Mouse (Mus musculus) layer of hippocampus, adult 2 months (tissue): ENCODE data around the gene Mfsd4b5. TPM values are rescaled to one million over a fixed set of nuclear protein-coding genes. Genes with fewer than 3 reads are reported as not detected.
"Not testable (repeated sequence)": the region's sequence is repeated elsewhere in the genome, so short reads cannot be mapped to it uniquely, and the experiment has no call there.

Source experiments
- DNase-seq, 2 experiments: peaks; one replicate each; pipeline ENCODE4 v3.0.0; 2022; ENCODE audit warnings: low spot score in 2 of 2
- H3K27ac ChIP-seq: fragments of 200-600 bp; 2 replicates; pipeline ENCODE4 v1.8.1; 2022
- H3K4me3 ChIP-seq: fragments of 200-600 bp; 2 replicates; pipeline ENCODE4 v1.8.1; 2022; ENCODE audit warnings: mild to moderate bottlenecking
- CTCF ChIP-seq: fragments of 200-600 bp; conservative IDR thresholded peaks from 2 replicates; pipeline ENCODE4 v1.8.1; 2022; ENCODE audit warnings: antibody characterized with exemption, mild to moderate bottlenecking, moderate library complexity
- long read RNA-seq, 2 experiments: library from polyadenylated mRNA; stranded (forward); transcript quantifications; one replicate each; pipeline ENCODE4 v2.0.0; 2021; ENCODE audit warnings: borderline mapping rate in 2 of 2
- total RNA-seq, 2 experiments: library from RNA; stranded (reverse); gene quantifications; 2 replicates each; pipeline ENCODE4 v1.2.3; 2021

Mfsd4b5 gene
- under 1 TPM; 0.29 to 0.67 TPM for total RNA-seq
- long read RNA-seq, experiment 1 = 0 reads
- long read RNA-seq, experiment 2 = 0 reads

- TF ChIP-seq CTCF = no peak
- DNase-seq = no peak
- Histone ChIP-seq H3K4me3 (no peak within 1 kb of the TSS), H3K27ac (no peak within 1 kb of the TSS)
These were observed at the start of gene Mfsd4b5 for GRCm38 (mm10) chr10:39986466-39986865. Mfsd4b5 (minus strand) TSS chr10:39986646.

GRCm38 (mm10) chr10:40034956-40035355 lies 48.5 kb upstream of the Mfsd4b5 start:
- no peak for DNase-seq
- no peak overlapping the region for H3K4me3 ChIP-seq
- no peak for TF ChIP-seq CTCF
- no peak overlapping the region for H3K27ac ChIP-seq

GRCm38 (mm10) chr10:40032897-40033296 lies 46.5 kb upstream of the Mfsd4b5 start:
- TF ChIP-seq CTCF = no peak
- H3K4me3 ChIP-seq = no peak overlapping the region
- H3K27ac ChIP-seq = no peak overlapping the region
- no peak for DNase-seq

- Histone ChIP-seq H3K4me3 (no peak overlapping the region), H3K27ac (no peak overlapping the region)
- no peak for DNase-seq
- TF ChIP-seq CTCF = no peak
These were observed 44.3 kb upstream of the Mfsd4b5 start for GRCm38 (mm10) chr10:40030716-40031115.

- TF ChIP-seq CTCF = no peak
- H3K27ac ChIP-seq = no peak overlapping the region
- no peak overlapping the region for H3K4me3 ChIP-seq
- DNase-seq = no peak
These were observed 43.2 kb upstream of the Mfsd4b5 start for GRCm38 (mm10) chr10:40029610-40030009.

- no peak for TF ChIP-seq CTCF
- DNase-seq = no peak
- Histone ChIP-seq H3K4me3 (no peak overlapping the region), H3K27ac (no peak overlapping the region)
These were observed 41.6 kb upstream of the Mfsd4b5 start for GRCm38 (mm10) chr10:40028091-40028490.

GRCm38 (mm10) chr10:40026546-40026945 lies 40.1 kb upstream of the Mfsd4b5 start:
- Histone ChIP-seq H3K27ac (no peak overlapping the region), H3K4me3 (no peak overlapping the region)
- no peak for TF ChIP-seq CTCF
- no peak for DNase-seq

- H3K4me3 ChIP-seq = peak overlapping the region; percentile 76
- TF ChIP-seq CTCF = no peak
- no peak for DNase-seq
- H3K27ac ChIP-seq = peak overlapping the region; percentile 96
These were observed 39.1 kb upstream of the Mfsd4b5 start for GRCm38 (mm10) chr10:40025560-40025959.

- peak within 1 kb of the TSS; percentile 96 for H3K27ac ChIP-seq
- H3K4me3 ChIP-seq = peak within 1 kb of the TSS; percentile 76
- TF ChIP-seq CTCF = peak; percentile 56
- peak; percentile 89 to 92 for DNase-seq
These were observed 38.3 kb upstream of the Mfsd4b5 start, which contains the start of gene Mfsd4b1 for GRCm38 (mm10) chr10:40024554-40025428. Mfsd4b1 (minus strand) TSS chr10:40025268.

- Histone ChIP-seq H3K4me3 (no peak overlapping the region), H3K27ac (no peak overlapping the region)
- TF ChIP-seq CTCF = no peak
- no peak for DNase-seq
These were observed 34.0 kb upstream of the Mfsd4b5 start for GRCm38 (mm10) chr10:40020401-40020800.

GRCm38 (mm10) chr10:40019492-40019891 lies 33.0 kb upstream of the Mfsd4b5 start:
- H3K27ac ChIP-seq = no peak overlapping the region
- H3K4me3 ChIP-seq = no peak overlapping the region
- no peak for TF ChIP-seq CTCF
- no peak for DNase-seq

- Histone ChIP-seq H3K4me3 (no peak overlapping the region), H3K27ac (no peak overlapping the region)
- no peak for DNase-seq
- no peak for TF ChIP-seq CTCF
These were observed 31.9 kb upstream of the Mfsd4b5 start for GRCm38 (mm10) chr10:40018261-40018860.

GRCm38 (mm10) chr10:40009591-40009990 lies 23.1 kb upstream of the Mfsd4b5 start:
- H3K27ac ChIP-seq = no peak overlapping the region
- no peak for TF ChIP-seq CTCF
- DNase-seq = no peak
- no peak overlapping the region for H3K4me3 ChIP-seq

GRCm38 (mm10) chr10:40008847-40009246 lies 22.4 kb upstream of the Mfsd4b5 start:
- H3K27ac ChIP-seq, DNase-seq, H3K4me3 ChIP-seq: not testable (repeated sequence)
